Mouse (Mus musculus): ENCODE measurements around the gene Atoh8.

Atoh8 gene

DNA sequence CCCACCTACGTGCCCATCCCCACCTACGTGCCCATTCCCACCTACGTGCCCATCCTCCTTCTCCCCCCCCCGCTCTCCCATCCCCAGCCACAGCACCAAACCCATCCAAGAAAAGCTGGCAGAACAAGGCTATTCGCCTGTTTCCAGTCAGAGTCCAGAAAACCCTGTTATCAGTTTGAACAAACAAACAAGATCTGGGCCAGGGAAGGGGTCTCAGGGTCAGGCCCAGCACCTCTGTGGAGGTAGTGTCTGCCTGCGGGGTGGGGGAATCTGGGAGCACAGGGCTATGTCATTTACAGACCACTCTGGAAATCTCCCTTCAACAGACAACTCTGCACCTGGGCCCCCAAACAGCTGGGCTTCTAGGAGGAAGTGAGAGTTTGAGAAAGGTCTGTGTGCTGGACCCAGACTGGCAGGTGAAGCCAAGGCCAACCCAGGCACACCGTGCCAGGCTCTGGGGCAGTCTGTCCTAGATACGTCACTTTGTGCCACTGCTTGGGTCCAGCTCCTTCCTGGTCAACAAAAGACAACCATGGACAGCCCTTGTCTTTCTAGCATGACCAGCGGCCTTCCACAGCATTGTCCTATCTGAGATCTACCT, 7.6 kb downstream of the Atoh8 start:
- Histone ChIP-seq H3K4me3 (replicated peaks; ENCODE audit: low read length) (no peak overlapping the region), H3K4me1 (replicated peaks; ENCODE audit: low read depth, low read length) (peaks cover 21% of the 10 kb centered on the region), H3K36me3 (ENCODE audit: insufficient read depth, low read length) (no peaks in the 10 kb centered on the region), H3K27me3 (ENCODE audit: insufficient read depth, low read length) (peaks cover 92% of the 10 kb centered on the region), H3K9me3 (ENCODE audit: low read length) (no peaks in the 10 kb centered on the region)
- TF ChIP-seq CTCF (conservative IDR thresholded peaks at IDR 0.05; ENCODE audit: low read length), result no peak
- no peak for TF ChIP-seq NANOG (IDR thresholded peaks at IDR 0.05; ENCODE audit: borderline replicate concordance, low read length)
- TF ChIP-seq POU5F1 (IDR thresholded peaks at IDR 0.05; ENCODE audit: borderline replicate concordance, low read length), result no peak

- H3K36me3 ChIP-seq (ENCODE audit: insufficient read depth, low read length), result no peaks in the 10 kb centered on the region
- peaks cover 26% of the 10 kb centered on the region for H3K4me1 ChIP-seq (replicated peaks; ENCODE audit: low read depth, low read length)
- no peaks in the 10 kb centered on the region for H3K9me3 ChIP-seq (ENCODE audit: low read length)
- TF ChIP-seq NANOG (IDR thresholded peaks at IDR 0.05; ENCODE audit: borderline replicate concordance, low read length) (no peak), CTCF (conservative IDR thresholded peaks at IDR 0.05; ENCODE audit: low read length) (no peak)
- peaks cover 92% of the 10 kb centered on the region for H3K27me3 ChIP-seq (ENCODE audit: insufficient read depth, low read length)
- no peak overlapping the region for H3K4me3 ChIP-seq (replicated peaks; ENCODE audit: low read length)
Measured at GRCm38 (mm10) chr6:72227011-72227410, 8.4 kb downstream of the Atoh8 start.

- Histone ChIP-seq H3K4me1 (replicated peaks; ENCODE audit: low read depth, low read length) (peaks cover 33% of the 10 kb centered on the region), H3K36me3 (ENCODE audit: insufficient read depth, low read length) (no peaks in the 10 kb centered on the region), H3K4me3 (replicated peaks; ENCODE audit: low read length) (no peak overlapping the region), H3K9me3 (ENCODE audit: low read length) (no peaks in the 10 kb centered on the region), H3K27me3 (ENCODE audit: insufficient read depth, low read length) (peaks cover 92% of the 10 kb centered on the region)
- no peak for TF ChIP-seq POU5F1 (IDR thresholded peaks at IDR 0.05; ENCODE audit: borderline replicate concordance, low read length)
- TF ChIP-seq NANOG (IDR thresholded peaks at IDR 0.05; ENCODE audit: borderline replicate concordance, low read length), result no peak
Measured at GRCm38 (mm10) chr6:72225686-72226085, 9.7 kb downstream of the Atoh8 start.

DNA sequence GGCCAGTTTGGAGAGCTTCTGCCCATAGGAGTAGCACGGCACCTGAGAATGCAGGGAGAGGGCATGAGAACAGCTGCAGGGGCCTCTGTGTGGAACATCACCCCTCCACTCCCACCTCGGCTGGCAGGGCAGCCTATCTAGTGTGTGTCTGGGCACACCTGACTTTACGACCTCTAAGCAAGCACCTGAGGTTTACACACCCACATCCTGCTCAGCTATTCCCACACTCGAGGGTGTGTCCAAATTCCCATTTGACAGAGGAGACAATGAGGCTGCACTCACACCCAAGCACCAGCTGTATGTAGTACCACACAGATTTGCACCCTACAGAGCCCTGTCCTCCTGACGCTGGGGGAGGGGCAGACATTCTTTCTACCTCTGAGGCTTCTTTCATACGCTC, 11.5 kb downstream of the Atoh8 start:
- peaks cover 92% of the 10 kb centered on the region for H3K27me3 ChIP-seq (ENCODE audit: insufficient read depth, low read length)
- H3K4me3 ChIP-seq (replicated peaks; ENCODE audit: low read length), result peak overlapping the region; percentile 17; the same call in 1 of the 2 replicates
- H3K4me1 ChIP-seq (replicated peaks; ENCODE audit: low read depth, low read length), result peaks cover 33% of the 10 kb centered on the region
- no peak for TF ChIP-seq POU5F1 (IDR thresholded peaks at IDR 0.05; ENCODE audit: borderline replicate concordance, low read length)
- TF ChIP-seq CTCF (conservative IDR thresholded peaks at IDR 0.05; ENCODE audit: low read length), result no peak
- no peak for TF ChIP-seq NANOG (IDR thresholded peaks at IDR 0.05; ENCODE audit: borderline replicate concordance, low read length)
- H3K36me3 ChIP-seq (ENCODE audit: insufficient read depth, low read length), result no peaks in the 10 kb centered on the region
- H3K9me3 ChIP-seq (ENCODE audit: low read length), result no peaks in the 10 kb centered on the region

DNA sequence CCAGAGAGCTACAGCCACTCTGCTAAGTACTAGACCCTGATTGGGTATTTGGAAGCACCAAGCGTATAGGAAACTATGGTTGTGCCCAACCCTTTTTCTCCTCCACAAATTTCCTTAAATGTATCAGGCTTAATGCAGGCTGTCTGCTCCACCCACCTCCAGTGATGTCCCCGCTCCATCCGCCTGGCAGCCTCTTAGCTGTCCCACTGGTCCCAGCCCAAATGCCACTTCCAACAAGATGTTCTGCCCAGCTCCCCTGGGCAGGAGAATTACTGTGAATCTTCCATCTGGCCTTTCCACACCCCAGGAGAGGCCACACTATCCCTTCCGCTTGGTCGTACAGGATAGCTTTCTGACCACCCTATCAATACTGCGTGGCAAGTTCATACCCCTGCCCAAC, 12.5 kb downstream of the Atoh8 start:
- TF ChIP-seq NANOG (IDR thresholded peaks at IDR 0.05; ENCODE audit: borderline replicate concordance, low read length) (no peak), CTCF (conservative IDR thresholded peaks at IDR 0.05; ENCODE audit: low read length) (no peak), POU5F1 (IDR thresholded peaks at IDR 0.05; ENCODE audit: borderline replicate concordance, low read length) (no peak)
- Histone ChIP-seq H3K4me1 (replicated peaks; ENCODE audit: low read depth, low read length) (peaks cover 33% of the 10 kb centered on the region), H3K9me3 (ENCODE audit: low read length) (no peaks in the 10 kb centered on the region), H3K4me3 (replicated peaks; ENCODE audit: low read length) (no peak overlapping the region), H3K36me3 (ENCODE audit: insufficient read depth, low read length) (no peaks in the 10 kb centered on the region), H3K27me3 (ENCODE audit: insufficient read depth, low read length) (peaks cover 91% of the 10 kb centered on the region)

DNA sequence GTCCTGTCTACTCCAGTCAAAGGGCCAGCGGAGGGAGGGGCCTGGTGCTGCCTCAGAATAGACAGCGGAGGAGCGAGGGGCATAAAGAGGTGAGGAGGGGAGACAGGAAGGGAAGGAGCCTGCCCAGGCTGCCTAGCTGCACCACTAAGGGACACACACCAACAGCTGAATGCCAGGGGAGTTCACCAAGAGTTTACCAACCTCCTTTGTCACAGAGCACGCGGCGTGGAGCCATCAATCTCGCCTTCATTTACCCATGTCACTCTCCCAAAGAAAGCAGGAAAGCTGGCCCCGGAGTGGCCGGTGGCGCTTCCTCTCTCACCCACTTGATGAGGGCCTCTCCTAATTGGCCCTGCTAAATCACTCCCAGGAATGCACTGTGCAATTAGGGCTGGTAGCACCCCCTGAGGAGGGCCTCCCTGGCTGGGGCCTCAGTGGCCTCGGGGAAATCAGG, 13.1 kb downstream of the Atoh8 start:
- Histone ChIP-seq H3K9me3 (ENCODE audit: low read length) (no peaks in the 10 kb centered on the region), H3K36me3 (ENCODE audit: insufficient read depth, low read length) (no peaks in the 10 kb centered on the region), H3K27me3 (ENCODE audit: insufficient read depth, low read length) (peaks cover 91% of the 10 kb centered on the region), H3K4me3 (replicated peaks; ENCODE audit: low read length) (peak overlapping the region; percentile 39; the same call in 1 of the 2 replicates), H3K4me1 (replicated peaks; ENCODE audit: low read depth, low read length) (peaks cover 34% of the 10 kb centered on the region)
- TF ChIP-seq NANOG (IDR thresholded peaks at IDR 0.05; ENCODE audit: borderline replicate concordance, low read length) (no peak), POU5F1 (IDR thresholded peaks at IDR 0.05; ENCODE audit: borderline replicate concordance, low read length) (no peak), CTCF (conservative IDR thresholded peaks at IDR 0.05; ENCODE audit: low read length) (no peak)

GRCm38 (mm10) chr6:72221271-72221670, 14.1 kb downstream of the Atoh8 start:
- H3K27me3 ChIP-seq (ENCODE audit: insufficient read depth, low read length), result peaks cover 94% of the 10 kb centered on the region
- H3K9me3 ChIP-seq (ENCODE audit: low read length), result no peaks in the 10 kb centered on the region
- H3K36me3 ChIP-seq (ENCODE audit: insufficient read depth, low read length), result no peaks in the 10 kb centered on the region
- no peak overlapping the region for H3K4me3 ChIP-seq (replicated peaks; ENCODE audit: low read length)
- peaks cover 35% of the 10 kb centered on the region for H3K4me1 ChIP-seq (replicated peaks; ENCODE audit: low read depth, low read length)
- no peak for TF ChIP-seq CTCF (conservative IDR thresholded peaks at IDR 0.05; ENCODE audit: low read length)
- no peak for TF ChIP-seq NANOG (IDR thresholded peaks at IDR 0.05; ENCODE audit: borderline replicate concordance, low read length)
- no peak for TF ChIP-seq POU5F1 (IDR thresholded peaks at IDR 0.05; ENCODE audit: borderline replicate concordance, low read length)

DNA sequence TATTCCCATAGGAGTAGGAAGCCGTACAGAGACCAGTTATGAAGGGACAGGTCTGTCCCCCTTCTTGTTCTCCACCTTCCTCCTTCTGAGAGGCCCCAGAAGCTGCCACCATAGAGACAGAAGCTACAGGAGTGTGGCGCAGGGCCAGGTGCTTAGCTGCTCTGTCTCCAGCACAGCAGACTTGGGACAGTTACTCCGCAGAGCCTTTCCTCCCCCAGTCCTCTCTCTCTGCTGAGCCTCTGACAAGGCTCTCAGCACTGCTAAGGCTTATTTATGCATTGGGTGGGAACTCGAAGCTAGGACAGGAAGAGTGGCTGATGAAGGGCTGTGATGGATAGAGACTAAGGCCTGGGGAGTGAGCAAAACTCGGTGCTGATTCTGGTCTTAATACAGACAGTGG, 15.8 kb downstream of the Atoh8 start:
- Histone ChIP-seq H3K4me1 (replicated peaks; ENCODE audit: low read depth, low read length) (peaks cover 35% of the 10 kb centered on the region), H3K9me3 (ENCODE audit: low read length) (no peaks in the 10 kb centered on the region), H3K27me3 (ENCODE audit: insufficient read depth, low read length) (peaks cover 93% of the 10 kb centered on the region), H3K4me3 (replicated peaks; ENCODE audit: low read length) (no peak overlapping the region), H3K36me3 (ENCODE audit: insufficient read depth, low read length) (no peaks in the 10 kb centered on the region)
- no peak for TF ChIP-seq CTCF (conservative IDR thresholded peaks at IDR 0.05; ENCODE audit: low read length)
- no peak for TF ChIP-seq NANOG (IDR thresholded peaks at IDR 0.05; ENCODE audit: borderline replicate concordance, low read length)

DNA sequence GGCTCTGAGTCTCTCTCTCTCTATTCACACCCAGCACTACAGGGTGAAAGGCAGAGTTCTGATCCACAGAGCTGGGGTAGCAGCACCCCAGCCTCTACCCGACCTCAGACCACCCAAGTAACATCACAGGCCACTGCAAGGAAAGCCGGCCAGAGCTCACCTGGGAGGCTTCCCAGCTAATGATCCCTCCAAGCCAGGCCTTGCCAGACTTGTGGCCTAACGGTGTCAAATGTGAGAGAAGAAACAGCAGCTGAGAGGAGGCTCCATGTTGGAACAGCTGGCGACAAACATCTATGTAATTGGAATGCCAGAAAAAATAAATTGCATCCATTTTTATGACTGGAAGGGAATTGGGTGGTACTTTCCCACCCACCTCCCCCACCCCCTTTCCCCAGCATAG, 17.1 kb downstream of the Atoh8 start:
- Histone ChIP-seq H3K9me3 (ENCODE audit: low read length) (no peaks in the 10 kb centered on the region), H3K4me3 (replicated peaks; ENCODE audit: low read length) (no peak overlapping the region), H3K36me3 (ENCODE audit: insufficient read depth, low read length) (no peaks in the 10 kb centered on the region), H3K27me3 (ENCODE audit: insufficient read depth, low read length) (peaks cover 93% of the 10 kb centered on the region), H3K4me1 (replicated peaks; ENCODE audit: low read depth, low read length) (peaks cover 22% of the 10 kb centered on the region)
- TF ChIP-seq POU5F1 (IDR thresholded peaks at IDR 0.05; ENCODE audit: borderline replicate concordance, low read length) (no peak), CTCF (conservative IDR thresholded peaks at IDR 0.05; ENCODE audit: low read length) (no peak), NANOG (IDR thresholded peaks at IDR 0.05; ENCODE audit: borderline replicate concordance, low read length) (no peak)
